Mouse (Mus musculus) mammary gland, adult 2 months (tissue): ENCODE data around the gene Gm33543. TPM values are rescaled to one million over a fixed set of nuclear protein-coding genes. Genes with fewer than 3 reads are reported as not detected.

Experiments
- polyA plus RNA-seq: library from polyadenylated mRNA; depleted of rRNA; stranded (reverse); fragments of >200 nt; gene quantifications from 2 replicates; pipeline ENCODE4 v1.2.3, GENCODE M21; 2012; ENCODE audit warnings: low replicate concordance; rRNA removed

The Gm33543 gene
- polyA plus RNA-seq, result not detected in 2 replicates

GRCm38 (mm10) chr10:95842789-95843637 is at the start of gene Gm33543:
TSS of gene Gm33543 (minus strand) at chr10:95842930.

Other genes with a start within 250 kb of the Gm33543 start
- not detected in 2 replicates for gene Anapc15-ps, start 169.5 kb downstream of the Gm33543 start, polyA plus RNA-seq
- gene Eea1, start 97.7 kb upstream of the Gm33543 start, polyA plus RNA-seq, result 3.1 and 4.7 TPM in 2 replicates